Mouse (Mus musculus) megakaryocyte, embryonic 14.5 days (primary cell): ENCODE data around the gene Tnxb.

ENCODE experiments used
- FLI1 ChIP-seq: IDR thresholded peaks from 2 replicates; pipeline ENCODE4 v1.6.1; 2012; ENCODE audit warnings: low read length, inconsistent platforms, mixed read lengths
- GATA1 ChIP-seq: IDR thresholded peaks from 3 replicates; pipeline ENCODE4 v1.6.1; 2012; ENCODE audit warnings: mixed read lengths, low read length, inconsistent platforms, borderline replicate concordance

DNA sequence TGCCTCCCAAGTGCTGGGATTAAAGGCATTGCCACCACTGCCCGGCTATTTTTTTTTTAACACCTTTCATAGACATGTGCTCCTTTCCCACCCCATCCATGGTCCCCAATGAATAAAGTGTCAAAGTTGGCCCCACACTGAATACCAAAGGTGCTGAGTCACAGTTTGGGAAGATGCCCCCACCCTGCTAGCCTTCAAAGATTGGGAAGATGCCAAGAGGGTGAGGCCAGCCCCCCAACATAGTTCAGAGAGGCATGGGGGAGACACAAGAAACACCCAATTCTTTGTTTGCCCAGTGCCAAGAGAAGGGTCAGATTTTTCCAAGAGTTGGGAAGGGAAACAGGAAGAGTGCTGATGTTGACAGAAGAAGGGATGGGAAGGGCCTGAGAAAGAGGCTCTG, 7.9 kb upstream of the Tnxb start:
- no peak for TF ChIP-seq GATA1
- TF ChIP-seq FLI1: no peak
